Mouse (Mus musculus) spleen, adult 2 months (tissue): ENCODE data around the gene Grin2d.

ENCODE experiments used
- CTCF ChIP-seq: fragments of 200-500 bp; IDR thresholded peaks from 2 replicates; pipeline ENCODE4 v1.5.1; 2011; ENCODE audit warnings: mild to moderate bottlenecking, inconsistent platforms; ENCODE audit not compliant: insufficient read depth, insufficient read length, insufficient replicate concordance; ENCODE audit errors: extremely low read depth
- POLR2A ChIP-seq: fragments of 200-500 bp; IDR thresholded peaks from 2 replicates; pipeline ENCODE4 v1.6.1; 2011; ENCODE audit warnings: low read depth, low read length, inconsistent platforms

- TF ChIP-seq CTCF (no peak), POLR2A (no peak)
These were observed 51.5 kb downstream of the Grin2d start for GRCm38 (mm10) chr7:45826631-45827030.
